Mouse (Mus musculus) left cerebral cortex, adult 9 months (tissue): ENCODE data around the gene Xylt2.
"Not testable (repeated sequence)": the region's sequence is repeated elsewhere in the genome, so short reads cannot be mapped to it uniquely, and the experiment has no call there.

Experiments
- DNase-seq, 2 experiments: peaks; one replicate each; pipeline ENCODE4 v3.0.0; 2022; ENCODE audit warnings: low spot score in 2 of 2

Gene Xylt2

GRCm38 (mm10) chr11:94676754-94677606, at the start of gene Xylt2:
TSS of gene Xylt2 (minus strand) at chr11:94677515.
- DNase-seq, result peak; percentile 65 to 84

- no peak for DNase-seq
Observed at GRCm38 (mm10) chr11:94719216-94719615, 41.9 kb upstream of the Xylt2 start.

- DNase-seq, result no peak
Observed at GRCm38 (mm10) chr11:94718113-94718909, 41.0 kb upstream of the Xylt2 start.

GRCm38 (mm10) chr11:94717239-94717638, 39.9 kb upstream of the Xylt2 start:
- no peak for DNase-seq

- DNase-seq, result no peak
Observed at GRCm38 (mm10) chr11:94716754-94717153, 39.4 kb upstream of the Xylt2 start.

- DNase-seq, result peak in 1 of 2 experiments; percentile 28
Observed at GRCm38 (mm10) chr11:94715622-94716021, 38.3 kb upstream of the Xylt2 start.

- no peak for DNase-seq
Observed at GRCm38 (mm10) chr11:94713246-94713860, 36.0 kb upstream of the Xylt2 start.

- no peak for DNase-seq
Observed at GRCm38 (mm10) chr11:94704472-94704871, 27.2 kb upstream of the Xylt2 start, which contains the start of gene Gm11541. TSS of gene Gm11541 (minus strand) at chr11:94704499.

GRCm38 (mm10) chr11:94704020-94704419, 26.7 kb upstream of the Xylt2 start:
- DNase-seq, result no peak

- no peak for DNase-seq
Observed at GRCm38 (mm10) chr11:94702216-94702610, 24.9 kb upstream of the Xylt2 start.

GRCm38 (mm10) chr11:94701401-94702215, 24.3 kb upstream of the Xylt2 start:
- DNase-seq, result no peak

GRCm38 (mm10) chr11:94699399-94699798, 22.1 kb upstream of the Xylt2 start:
- DNase-seq, result no peak

- DNase-seq, result no peak
Observed at GRCm38 (mm10) chr11:94697703-94698464, 20.6 kb upstream of the Xylt2 start.

- no peak for DNase-seq
Observed at GRCm38 (mm10) chr11:94697140-94697539, 19.8 kb upstream of the Xylt2 start.

GRCm38 (mm10) chr11:94695508-94695907, 18.2 kb upstream of the Xylt2 start:
- DNase-seq, result no peak

- not testable (repeated sequence) for DNase-seq
Observed at GRCm38 (mm10) chr11:94692502-94692901, 15.2 kb upstream of the Xylt2 start.

- DNase-seq, result no peak
Observed at GRCm38 (mm10) chr11:94687178-94687577, 9.9 kb upstream of the Xylt2 start.

- no peak for DNase-seq
Observed at GRCm38 (mm10) chr11:94682427-94682826, 5.1 kb upstream of the Xylt2 start.

- DNase-seq, result no peak
Observed at GRCm38 (mm10) chr11:94681640-94682039, 4.3 kb upstream of the Xylt2 start.

- no peak for DNase-seq
Observed at GRCm38 (mm10) chr11:94680639-94681038, 3.3 kb upstream of the Xylt2 start.
